Mouse (Mus musculus) kidney, embryonic 14.5 days (tissue): ENCODE data around the gene Atxn7l1. TPM values are rescaled to one million over a fixed set of nuclear protein-coding genes. Genes with fewer than 3 reads are reported as not detected.
A peak's percentile ranks its signal among the peaks of the same experiment; 100 is the strongest.

Source experiments
- ATAC-seq: fragments of 200-750 bp; cut with Nextera tagmentation; 2 replicates; pipeline ENCODE4 v1.8.0; 2017; ENCODE audit warnings: moderate number of reproducible peaks, mild to moderate bottlenecking, moderate TSS enrichment, moderate library complexity; ENCODE audit not compliant: low FRiP score, low TSS enrichment
- H3K27ac ChIP-seq: fragments of 300-500 bp; sonication (generic); 2 replicates; pipeline ENCODE4 v1.5.1; 2014; ENCODE audit warnings: low read depth, mild to moderate bottlenecking, low read length, moderate library complexity, mixed read lengths
- H3K27me3 ChIP-seq: fragments of 300-500 bp; sonication (generic); 2 replicates; pipeline ENCODE4 v1.6.1; 2014; ENCODE audit warnings: mild to moderate bottlenecking, low read length; ENCODE audit not compliant: control insufficient read depth, insufficient read depth
- H3K36me3 ChIP-seq: fragments of 300-500 bp; sonication (generic); 2 replicates; pipeline ENCODE4 v1.6.1; 2014; ENCODE audit warnings: low read length, mixed read lengths; ENCODE audit not compliant: control insufficient read depth, insufficient read depth
- H3K4me1 ChIP-seq: fragments of 300-500 bp; sonication (generic); 2 replicates; pipeline ENCODE4 v1.6.1; 2014; ENCODE audit warnings: low read length, mixed read lengths; ENCODE audit not compliant: control insufficient read depth, insufficient read depth
- H3K4me2 ChIP-seq: fragments of 300-500 bp; sonication (generic); replicated peaks from 2 replicates; pipeline ENCODE4 v1.6.1; 2014; ENCODE audit warnings: low read depth, mild to moderate bottlenecking, low read length
- H3K4me3 ChIP-seq: fragments of 300-500 bp; sonication (generic); 2 replicates; pipeline ENCODE4 v1.5.1; 2014; ENCODE audit warnings: mild to moderate bottlenecking, low read length
- H3K9ac ChIP-seq: fragments of 300-500 bp; sonication (generic); 2 replicates; pipeline ENCODE4 v1.6.1; 2014; ENCODE audit warnings: low read depth, mild to moderate bottlenecking, low read length, moderate library complexity
- H3K9me3 ChIP-seq: fragments of 300-500 bp; sonication (generic); 2 replicates; pipeline ENCODE4 v1.6.1; 2016; ENCODE audit warnings: low read length; ENCODE audit not compliant: control insufficient read depth
- WGBS: fragments of 180-500 bp; shearing (Covaris S2); extraction: QIAGEN DNeasy Blood & Tissue Kit; methylation state at CpG from one replicate; pipeline ENCODE4 v1.1.7; 2014; 5-methylcytosine and 5-hydroxymethylcytosine counted together
- polyA plus RNA-seq: library from polyadenylated mRNA; unstranded; fragments of >200 nt; fragmentation: Nextera tagmentation; extraction: Ambion mirVana; gene quantifications from 2 replicates; pipeline ENCODE4 v1.2.1, GENCODE M21; 2014

Atxn7l1 gene
- polyA plus RNA-seq, 1 experiment from 2014 or later, result 14.3 TPM

- H3K4me2 ChIP-seq, result no peak overlapping the region
- no peak overlapping the region for H3K27ac ChIP-seq
- no peaks in the 10 kb centered on the region for H3K4me1 ChIP-seq
- H3K27me3 ChIP-seq, result no peaks in the 10 kb centered on the region
- no peak overlapping the region for H3K4me3 ChIP-seq
- no peaks in the 10 kb centered on the region for H3K9me3 ChIP-seq
- WGBS, result 94% methylated on average over 8 of the region's 8 CpGs
- H3K9ac ChIP-seq, result no peak overlapping the region
- no peaks in the 10 kb centered on the region for H3K36me3 ChIP-seq
- ATAC-seq, result no peak
Measured at GRCm38 (mm10) chr12:33365133-33365532, 217.6 kb downstream of the Atxn7l1 start.

GRCm38 (mm10) chr12:33369555-33369954 is 222.1 kb downstream of the Atxn7l1 start:
- H3K27ac ChIP-seq, result no peak overlapping the region
- 89% methylated on average over 3 of the region's 3 CpGs for WGBS
- no peak overlapping the region for H3K9ac ChIP-seq
- no peaks in the 10 kb centered on the region for H3K9me3 ChIP-seq
- no peaks in the 10 kb centered on the region for H3K36me3 ChIP-seq
- H3K4me1 ChIP-seq, result no peaks in the 10 kb centered on the region
- H3K27me3 ChIP-seq, result no peaks in the 10 kb centered on the region
- H3K4me2 ChIP-seq, result no peak overlapping the region
- ATAC-seq, result no peak
- no peak overlapping the region for H3K4me3 ChIP-seq

GRCm38 (mm10) chr12:33379624-33380445 is 232.3 kb downstream of the Atxn7l1 start:
- Histone ChIP-seq H3K9ac (no peak overlapping the region), H3K4me1 (no peaks in the 10 kb centered on the region), H3K27me3 (no peaks in the 10 kb centered on the region), H3K36me3 (no peaks in the 10 kb centered on the region), H3K9me3 (no peaks in the 10 kb centered on the region), H3K4me2 (peak overlapping the region; percentile 29), H3K27ac (no peak overlapping the region), H3K4me3 (peak overlapping the region; percentile 14; the same call in 1 of the 2 replicates)
- peak; percentile 88 for ATAC-seq
- 22% methylated on average over 22 of the region's 22 CpGs for WGBS

GRCm38 (mm10) chr12:33388842-33389241 is 241.3 kb downstream of the Atxn7l1 start:
- H3K9ac ChIP-seq, result no peak overlapping the region
- no peaks in the 10 kb centered on the region for H3K4me1 ChIP-seq
- H3K4me3 ChIP-seq, result no peak overlapping the region
- no peaks in the 10 kb centered on the region for H3K36me3 ChIP-seq
- no peak overlapping the region for H3K4me2 ChIP-seq
- WGBS, result 9% methylated on average over 5 of the region's 5 CpGs
- H3K27ac ChIP-seq, result no peak overlapping the region
- no peaks in the 10 kb centered on the region for H3K9me3 ChIP-seq
- 0 out of 2 replicates have a peak, but pooled peaks have one; percentile 63 for ATAC-seq
- no peaks in the 10 kb centered on the region for H3K27me3 ChIP-seq

- Histone ChIP-seq H3K4me2 (no peak overlapping the region), H3K4me3 (no peak overlapping the region), H3K4me1 (0 out of 2 replicates have a peak, but pooled peaks cover 3% of the 10 kb centered on the region), H3K9me3 (no peaks in the 10 kb centered on the region), H3K27ac (no peak overlapping the region), H3K27me3 (no peaks in the 10 kb centered on the region), H3K36me3 (no peaks in the 10 kb centered on the region), H3K9ac (no peak overlapping the region)
- no peak for ATAC-seq
- WGBS, result 48% methylated on average over 2 of the region's 2 CpGs
Measured at GRCm38 (mm10) chr12:33390844-33391560, 243.5 kb downstream of the Atxn7l1 start.

- Histone ChIP-seq H3K9me3 (no peaks in the 10 kb centered on the region), H3K4me2 (peak within 1 kb of the TSS; percentile 60), H3K4me3 (peak within 1 kb of the TSS; percentile 32), H3K36me3 (no peaks in the 10 kb centered on the region), H3K27ac (no peak within 1 kb of the TSS), H3K9ac (peak within 1 kb of the TSS; percentile 42; the same call in 1 of the 2 replicates), H3K4me1 (0 out of 2 replicates have a peak, but pooled peaks cover 3% of the 10 kb centered on the region), H3K27me3 (no peaks in the 10 kb centered on the region)
- 8% methylated on average over 24 of the region's 24 CpGs for WGBS
- peak; percentile 71; the same call in 1 of the 2 replicates for ATAC-seq
Measured at GRCm38 (mm10) chr12:33394804-33395623, 247.5 kb downstream of the Atxn7l1 start, which contains the start of gene Efcab10. Efcab10 (plus strand) TSS chr12:33394854.

- Histone ChIP-seq H3K9ac (no peak overlapping the region), H3K27me3 (no peaks in the 10 kb centered on the region), H3K36me3 (no peaks in the 10 kb centered on the region), H3K9me3 (no peaks in the 10 kb centered on the region), H3K4me3 (no peak overlapping the region), H3K27ac (no peak overlapping the region), H3K4me2 (no peak overlapping the region), H3K4me1 (no peaks in the 10 kb centered on the region)
- 26% methylated on average over 7 of the region's 7 CpGs for WGBS
- peak; percentile 62; the same call in 1 of the 2 replicates for ATAC-seq
Measured at GRCm38 (mm10) chr12:33403265-33403693, 255.8 kb downstream of the Atxn7l1 start.

GRCm38 (mm10) chr12:33404996-33405395 is 257.5 kb downstream of the Atxn7l1 start:
- Histone ChIP-seq H3K4me1 (no peaks in the 10 kb centered on the region), H3K9ac (no peak overlapping the region), H3K27ac (no peak overlapping the region), H3K4me3 (no peak overlapping the region), H3K9me3 (no peaks in the 10 kb centered on the region), H3K36me3 (no peaks in the 10 kb centered on the region), H3K4me2 (no peak overlapping the region), H3K27me3 (no peaks in the 10 kb centered on the region)
- no peak for ATAC-seq
- 72% methylated on average over 5 of the region's 5 CpGs for WGBS
